Mouse (Mus musculus) lung, postnatal 4 days (tissue): ENCODE results near the gene Psors1c2.
"Not testable (repeated sequence)": the region's sequence is repeated elsewhere in the genome, so short reads cannot be mapped to it uniquely, and the experiment has no call there.

Source experiments
- DNase-seq, 2 experiments: peaks; one replicate each; pipeline ENCODE4 v3.0.0; 2021

Gene Psors1c2

GRCm38 (mm10) chr17:35532901-35533300 is at the start of gene Psors1c2:
Gene Psors1c2 (plus strand): TSS chr17:35533201.
- DNase-seq = no peak

GRCm38 (mm10) chr17:35484066-35484465 is 48.9 kb upstream of the Psors1c2 start:
- DNase-seq = peak; percentile 43 to 69

- DNase-seq = no peak
Measured at GRCm38 (mm10) chr17:35485702-35486101, 47.3 kb upstream of the Psors1c2 start.

GRCm38 (mm10) chr17:35486726-35487125 is 46.3 kb upstream of the Psors1c2 start:
- DNase-seq = no peak

- no peak for DNase-seq
Measured at GRCm38 (mm10) chr17:35488041-35488440, 45.0 kb upstream of the Psors1c2 start.

GRCm38 (mm10) chr17:35490320-35490719 is 42.7 kb upstream of the Psors1c2 start:
- no peak for DNase-seq

- no peak for DNase-seq
Measured at GRCm38 (mm10) chr17:35497124-35497523, 35.9 kb upstream of the Psors1c2 start.

- DNase-seq = no peak
Measured at GRCm38 (mm10) chr17:35502226-35502625, 30.8 kb upstream of the Psors1c2 start.

- no peak for DNase-seq
Measured at GRCm38 (mm10) chr17:35502762-35503161, 30.2 kb upstream of the Psors1c2 start.

GRCm38 (mm10) chr17:35503849-35504248 is 29.2 kb upstream of the Psors1c2 start:
- DNase-seq = no peak

GRCm38 (mm10) chr17:35504628-35505481 is 28.1 kb upstream of the Psors1c2 start:
- no peak for DNase-seq

- no peak for DNase-seq
Measured at GRCm38 (mm10) chr17:35505776-35506175, 27.2 kb upstream of the Psors1c2 start, which contains the start of gene Pou5f1. Gene Pou5f1 (plus strand): TSS chr17:35506018.

GRCm38 (mm10) chr17:35506881-35507280 is 26.1 kb upstream of the Psors1c2 start:
- DNase-seq = no peak

- no peak for DNase-seq
Measured at GRCm38 (mm10) chr17:35507556-35508260, 25.3 kb upstream of the Psors1c2 start.

GRCm38 (mm10) chr17:35508279-35508678 is 24.7 kb upstream of the Psors1c2 start:
- not testable (repeated sequence) for DNase-seq

- DNase-seq = peak; percentile 62 to 63
Measured at GRCm38 (mm10) chr17:35509284-35509683, 23.7 kb upstream of the Psors1c2 start.

GRCm38 (mm10) chr17:35512916-35513626 is 19.9 kb upstream of the Psors1c2 start:
- no peak for DNase-seq

GRCm38 (mm10) chr17:35513886-35514285 is 19.1 kb upstream of the Psors1c2 start:
- peak; percentile 53 to 83 for DNase-seq

- DNase-seq = no peak
Measured at GRCm38 (mm10) chr17:35514756-35515155, 18.2 kb upstream of the Psors1c2 start.

- peak; percentile 51 to 56 for DNase-seq
Measured at GRCm38 (mm10) chr17:35515911-35516640, 16.9 kb upstream of the Psors1c2 start.

GRCm38 (mm10) chr17:35516652-35517500 is 16.1 kb upstream of the Psors1c2 start, which contains the start of the genes Tcf19 and Cchcr1:
Gene Tcf19 (minus strand): TSS chr17:35516824.
Gene Cchcr1 (plus strand): TSS chr17:35517100.
- peak; percentile 97 to 98 for DNase-seq
